Mouse (Mus musculus) gastrocnemius, adult 2 months (tissue): Measurements from ENCODE around the gene Serpinb6a. TPM values are rescaled to one million over a fixed set of nuclear protein-coding genes. Genes with fewer than 3 reads are reported as not detected.

Experiments
- DNase-seq: peaks from one replicate; pipeline ENCODE4 v3.0.0; 2022
- H3K27ac ChIP-seq: fragments of 200-600 bp; 2 replicates; pipeline ENCODE4 v1.8.1; 2022; ENCODE audit warnings: mild to moderate bottlenecking
- H3K4me3 ChIP-seq: fragments of 200-600 bp; 2 replicates; pipeline ENCODE4 v1.8.1; 2022; ENCODE audit warnings: mild to moderate bottlenecking, moderate library complexity
- CTCF ChIP-seq: fragments of 200-600 bp; IDR thresholded peaks from 2 replicates; pipeline ENCODE4 v1.8.1; 2022; ENCODE audit warnings: antibody characterized with exemption, mild to moderate bottlenecking, moderate library complexity
- intact Hi-C: fragments of 180-260 bp; cut with DNase I; formaldehyde crosslinking; loops from one replicate; pipeline ENCODE4 v1.15.1; 2025
- total RNA-seq, 2 experiments: library from RNA; stranded (reverse); gene quantifications; 2 replicates each; pipeline ENCODE4 v1.2.3; 2021

Serpinb6a gene
- total RNA-seq, 2 experiments from 2014 or later: 93.9 to 299 TPM

DNA sequence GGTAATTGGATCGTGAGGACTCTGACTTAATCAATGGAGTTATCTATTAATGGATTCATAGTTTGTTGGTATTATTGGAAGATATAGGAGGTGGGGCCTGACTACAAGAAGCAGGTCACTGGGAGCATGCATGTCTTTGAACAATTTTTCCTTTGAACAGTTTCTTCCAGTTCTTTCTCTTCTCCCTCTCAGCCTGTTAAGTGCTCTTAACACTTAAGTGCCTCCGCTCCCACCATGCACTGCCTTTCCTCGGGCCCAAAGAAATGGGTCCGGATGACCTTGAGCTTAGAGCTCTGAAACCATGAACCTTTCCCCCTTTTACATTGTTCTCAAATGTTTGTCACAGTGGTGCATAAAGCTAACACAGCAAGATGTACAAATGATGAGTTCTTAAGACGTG lies 34.1 kb upstream of the Serpinb6a start:
- TF ChIP-seq CTCF: no peak
- no peak for DNase-seq
- no peak overlapping the region for H3K4me3 ChIP-seq
- intact Hi-C loops: no loop called here
- H3K27ac ChIP-seq: no peak overlapping the region

DNA sequence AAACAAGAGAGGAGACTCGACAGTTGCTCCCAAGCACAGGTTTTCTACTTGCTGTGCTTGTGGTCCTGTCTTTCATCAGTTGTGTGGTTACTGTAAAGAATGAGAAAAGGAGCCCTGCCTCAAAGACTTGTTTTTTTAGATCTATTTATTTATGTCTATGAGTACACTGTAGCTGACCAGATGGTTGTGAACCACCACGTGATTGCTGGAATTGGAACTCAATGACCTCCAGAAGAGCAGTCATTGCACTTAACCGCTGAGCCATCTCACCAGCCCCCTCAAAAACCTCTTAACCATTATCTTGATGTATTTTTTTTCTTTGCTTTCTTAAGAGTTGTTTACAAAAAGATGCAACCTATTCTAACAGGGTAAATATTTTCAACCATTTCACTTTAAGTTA lies 32.8 kb upstream of the Serpinb6a start:
- DNase-seq: no peak
- Histone ChIP-seq H3K4me3 (no peak overlapping the region), H3K27ac (no peak overlapping the region)
- intact Hi-C loops: no loop called here
- no peak for TF ChIP-seq CTCF

DNA sequence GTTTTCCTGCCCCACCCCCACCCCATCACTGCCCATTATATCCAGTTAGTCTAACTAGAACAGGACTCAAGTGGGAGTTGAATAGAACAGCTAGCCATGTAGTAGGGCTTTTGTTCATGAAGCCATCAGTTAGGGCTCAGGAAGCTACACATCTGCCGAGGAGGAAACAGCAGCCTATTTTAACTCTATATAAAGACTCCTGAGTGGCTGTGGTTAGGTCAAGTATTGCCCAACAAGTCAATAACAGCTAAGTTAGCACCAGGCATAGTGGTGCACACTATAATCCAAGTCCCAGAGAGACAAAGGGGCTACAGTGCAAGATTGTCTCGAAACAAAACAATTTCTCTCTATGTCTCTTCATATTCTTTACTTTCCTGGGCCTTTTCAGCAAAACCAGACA lies 29.4 kb upstream of the Serpinb6a start:
- intact Hi-C loops: no loop called here
- TF ChIP-seq CTCF: no peak
- no peak for DNase-seq
- Histone ChIP-seq H3K4me3 (no peak overlapping the region), H3K27ac (no peak overlapping the region)

DNA sequence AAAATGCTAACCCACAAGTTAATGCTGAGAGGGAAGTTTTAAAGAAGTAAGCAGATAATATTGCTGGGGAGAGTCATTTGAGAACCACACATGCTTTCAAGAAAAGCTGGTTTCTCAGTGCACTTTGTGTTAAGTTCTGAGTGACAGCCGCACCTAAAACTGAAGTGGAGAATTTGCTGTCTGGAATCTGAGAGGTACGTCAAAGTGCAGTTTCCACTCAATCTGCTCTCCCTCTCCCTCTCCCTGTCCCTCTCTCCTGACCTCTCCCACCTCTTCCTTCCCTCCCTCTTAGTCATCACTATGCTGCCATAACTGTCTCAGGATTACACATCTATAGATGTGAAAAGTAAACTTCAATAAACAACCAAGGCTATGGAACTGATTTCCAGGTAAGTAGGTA lies 19.4 kb upstream of the Serpinb6a start:
- Histone ChIP-seq H3K27ac (no peak overlapping the region), H3K4me3 (no peak overlapping the region)
- intact Hi-C loops: no loop called here
- TF ChIP-seq CTCF: no peak
- DNase-seq: no peak

DNA sequence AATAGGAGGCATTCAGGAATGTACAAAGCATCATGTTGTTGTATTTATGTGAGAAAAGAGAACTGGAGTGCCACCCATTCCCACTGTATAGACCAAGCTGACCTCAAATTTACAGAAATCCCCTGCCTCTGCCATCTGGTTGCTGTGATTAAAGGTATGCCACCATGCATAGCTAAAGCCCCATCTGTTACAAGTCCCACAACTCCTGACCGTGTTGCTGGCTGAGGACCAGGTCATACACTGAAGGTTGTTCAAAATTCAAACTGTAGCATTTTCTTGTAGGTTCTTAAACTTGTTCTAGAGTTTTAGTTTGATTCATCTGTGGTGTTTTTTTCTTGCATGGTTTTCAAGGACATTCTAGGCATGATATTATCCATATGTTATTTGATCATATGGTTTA lies 15.9 kb upstream of the Serpinb6a start:
- intact Hi-C loops: no loop called here
- no peak overlapping the region for H3K4me3 ChIP-seq
- no peak overlapping the region for H3K27ac ChIP-seq
- DNase-seq: no peak
- TF ChIP-seq CTCF: no peak

DNA sequence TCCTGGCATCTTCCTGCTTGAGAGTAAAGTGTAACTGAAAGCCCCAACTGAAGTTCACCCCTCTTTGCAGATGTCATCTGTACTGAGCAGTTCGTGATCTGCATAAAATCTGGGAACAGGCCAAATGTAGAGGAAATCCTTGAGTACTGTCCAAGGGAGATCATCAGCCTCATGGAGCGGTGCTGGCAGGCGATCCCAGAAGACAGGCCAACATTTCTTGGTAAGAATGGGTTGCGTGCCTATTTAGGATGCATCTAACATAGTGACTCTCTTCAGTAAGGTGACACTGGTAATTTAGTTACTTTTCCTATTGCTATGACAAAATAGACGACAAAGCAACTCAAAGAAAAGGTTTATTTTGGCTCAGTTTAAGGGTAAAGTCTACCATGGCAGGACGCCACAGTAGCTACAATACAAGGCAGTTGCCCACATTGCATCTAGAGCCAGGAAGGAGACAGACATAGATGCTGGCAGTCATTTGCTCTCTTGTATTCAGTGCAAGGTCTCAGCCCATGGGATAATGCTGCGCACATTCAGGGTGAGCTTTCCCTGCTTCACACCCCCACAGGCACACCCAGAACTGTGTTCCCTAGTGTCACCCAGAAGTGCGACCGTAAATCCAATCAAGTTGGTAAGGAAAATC lies 14.5 kb upstream of the Serpinb6a start:
- no peak for DNase-seq
- intact Hi-C loops: no loop called here
- Histone ChIP-seq H3K27ac (no peak overlapping the region), H3K4me3 (no peak overlapping the region)
- TF ChIP-seq CTCF: no peak

DNA sequence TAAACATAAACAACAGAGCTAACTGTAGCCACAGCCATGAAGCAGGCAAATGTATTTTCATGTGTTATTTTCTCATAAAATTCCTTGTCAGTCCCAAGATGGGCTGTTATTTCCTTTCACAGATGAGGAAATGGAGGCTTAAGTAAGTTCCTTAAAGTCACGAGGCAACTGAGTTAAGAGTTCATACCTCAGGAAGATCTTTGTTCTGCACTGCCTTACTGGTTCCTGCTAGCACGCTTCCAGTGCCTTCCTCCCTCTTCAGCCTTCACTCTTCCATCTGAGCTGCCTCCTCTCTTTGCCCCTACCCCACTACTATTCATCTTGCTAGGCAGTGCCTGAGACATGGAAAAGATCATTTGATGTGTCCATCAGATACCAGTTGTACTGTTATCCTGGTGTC lies 4.6 kb upstream of the Serpinb6a start:
- no peak for TF ChIP-seq CTCF
- intact Hi-C loops: no loop called here
- no peak for DNase-seq
- no peak overlapping the region for H3K4me3 ChIP-seq
- H3K27ac ChIP-seq: peak overlapping the region; percentile 48

DNA sequence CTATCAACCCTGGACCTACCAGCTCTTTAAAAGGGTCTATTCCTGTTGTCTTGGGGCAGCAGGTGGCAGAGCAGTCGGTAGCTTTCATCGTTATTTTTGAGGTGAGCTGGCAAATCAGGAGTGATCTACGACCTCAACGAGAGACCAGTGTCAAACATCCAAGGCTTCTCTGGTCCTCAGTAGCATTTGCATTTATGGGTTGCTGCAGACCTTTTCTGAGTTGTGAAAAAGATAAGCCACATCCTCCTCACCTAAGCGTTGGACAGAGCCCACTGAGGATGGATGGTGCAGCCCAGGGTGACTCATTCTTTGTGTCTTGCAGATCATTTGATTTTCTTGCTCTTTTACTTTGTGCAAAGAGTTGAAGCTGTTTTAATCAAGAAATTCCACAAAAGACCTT lies 464 bp upstream of the Serpinb6a start:
- peak overlapping the region; percentile 97 for H3K27ac ChIP-seq
- no peak for DNase-seq
- intact Hi-C loops: no loop called here
- peak overlapping the region; percentile 85 for H3K4me3 ChIP-seq
- TF ChIP-seq CTCF: no peak

DNA sequence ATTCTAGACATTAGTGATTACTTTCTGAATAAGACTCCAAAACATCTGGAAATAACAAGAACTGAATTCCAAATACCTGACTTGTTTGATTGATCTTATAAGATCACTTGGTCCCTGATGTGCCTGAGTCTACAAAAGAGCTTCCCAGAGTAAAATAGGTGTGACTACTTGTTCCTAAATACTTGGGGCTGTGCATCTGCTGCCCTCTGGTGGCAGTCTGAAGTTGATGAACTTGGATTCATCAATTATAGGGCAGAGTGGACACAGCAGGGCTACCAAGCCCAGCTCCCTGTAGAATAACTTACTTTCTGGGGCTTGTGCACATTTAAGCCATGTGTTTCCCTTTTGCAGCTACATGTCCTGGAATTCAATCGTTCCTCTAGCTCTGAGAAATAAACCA lies 7.4 kb downstream of the Serpinb6a start:
- intact Hi-C loops: loop anchor here (1.0 kb wide), 1 partner anchor 38 kb away; no protein-coding TSS in a partner anchor
- TF ChIP-seq CTCF: peak; percentile 98
- DNase-seq: peak; percentile 80
- Histone ChIP-seq H3K27ac (no peak overlapping the region), H3K4me3 (no peak overlapping the region)

DNA sequence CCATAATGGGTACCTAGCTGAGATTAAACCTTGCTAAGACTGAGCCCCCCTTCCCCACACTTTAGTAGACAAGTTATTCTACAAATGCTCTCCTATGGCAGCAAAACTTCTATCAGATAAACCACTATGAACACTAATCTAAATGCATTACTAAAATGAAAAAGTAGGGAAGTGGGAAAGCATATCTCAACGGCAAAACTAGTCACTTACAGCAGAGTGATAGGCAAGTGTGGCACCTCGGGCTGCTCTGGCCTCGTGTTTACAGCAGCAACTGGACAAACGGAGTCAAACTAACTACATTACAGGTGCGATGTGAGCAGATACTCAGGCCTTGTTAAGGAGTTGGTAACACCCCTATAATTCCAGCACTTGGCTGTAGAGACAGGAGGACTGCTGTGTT lies 13.0 kb downstream of the Serpinb6a start:
- DNase-seq: no peak
- Histone ChIP-seq H3K4me3 (no peak overlapping the region), H3K27ac (no peak overlapping the region)
- no peak for TF ChIP-seq CTCF
- intact Hi-C loops: no loop called here

DNA sequence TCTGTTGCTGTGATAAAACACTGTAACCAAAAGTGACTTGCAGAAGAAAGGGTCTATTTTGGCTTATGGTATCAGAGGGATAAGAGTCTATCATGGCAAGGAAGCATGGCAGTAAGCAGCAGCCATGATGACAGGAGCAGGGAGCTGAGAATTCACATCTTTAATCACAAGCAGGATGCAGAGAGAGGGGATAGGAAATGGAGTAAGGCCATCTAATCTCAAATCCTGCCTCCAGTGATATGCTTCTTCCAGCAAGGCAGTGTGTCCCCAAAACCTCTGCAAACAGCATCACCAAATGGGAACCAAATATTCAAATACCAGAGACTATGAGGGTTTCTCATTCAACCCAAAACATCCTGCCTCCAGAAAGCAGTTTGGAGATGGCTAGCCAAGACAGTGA lies 36.0 kb downstream of the Serpinb6a start:
- Histone ChIP-seq H3K27ac (no peak overlapping the region), H3K4me3 (no peak overlapping the region)
- intact Hi-C loops: no loop called here
- DNase-seq: no peak
- no peak for TF ChIP-seq CTCF

DNA sequence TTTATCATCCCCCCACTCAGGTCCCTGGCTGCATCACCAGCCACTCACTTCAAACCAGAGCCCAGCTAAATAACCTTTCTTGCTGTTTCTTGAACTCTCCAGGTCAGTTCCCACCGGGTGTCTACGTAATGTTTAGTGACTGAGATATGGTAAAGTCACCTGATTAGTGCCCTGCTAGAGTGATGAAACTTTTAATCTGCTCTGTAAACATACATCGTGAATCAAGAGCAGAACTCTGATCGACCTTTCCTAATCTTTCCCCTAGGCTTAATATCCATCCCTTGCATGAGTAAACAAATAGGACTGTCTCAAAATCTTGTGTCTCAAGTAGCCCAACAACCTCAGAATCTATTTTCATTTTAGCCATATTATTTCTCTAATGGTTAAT lies 36.6 kb downstream of the Serpinb6a start:
- TF ChIP-seq CTCF: no peak
- H3K27ac ChIP-seq: peak overlapping the region; percentile 96
- H3K4me3 ChIP-seq: peak overlapping the region; percentile 76

DNA sequence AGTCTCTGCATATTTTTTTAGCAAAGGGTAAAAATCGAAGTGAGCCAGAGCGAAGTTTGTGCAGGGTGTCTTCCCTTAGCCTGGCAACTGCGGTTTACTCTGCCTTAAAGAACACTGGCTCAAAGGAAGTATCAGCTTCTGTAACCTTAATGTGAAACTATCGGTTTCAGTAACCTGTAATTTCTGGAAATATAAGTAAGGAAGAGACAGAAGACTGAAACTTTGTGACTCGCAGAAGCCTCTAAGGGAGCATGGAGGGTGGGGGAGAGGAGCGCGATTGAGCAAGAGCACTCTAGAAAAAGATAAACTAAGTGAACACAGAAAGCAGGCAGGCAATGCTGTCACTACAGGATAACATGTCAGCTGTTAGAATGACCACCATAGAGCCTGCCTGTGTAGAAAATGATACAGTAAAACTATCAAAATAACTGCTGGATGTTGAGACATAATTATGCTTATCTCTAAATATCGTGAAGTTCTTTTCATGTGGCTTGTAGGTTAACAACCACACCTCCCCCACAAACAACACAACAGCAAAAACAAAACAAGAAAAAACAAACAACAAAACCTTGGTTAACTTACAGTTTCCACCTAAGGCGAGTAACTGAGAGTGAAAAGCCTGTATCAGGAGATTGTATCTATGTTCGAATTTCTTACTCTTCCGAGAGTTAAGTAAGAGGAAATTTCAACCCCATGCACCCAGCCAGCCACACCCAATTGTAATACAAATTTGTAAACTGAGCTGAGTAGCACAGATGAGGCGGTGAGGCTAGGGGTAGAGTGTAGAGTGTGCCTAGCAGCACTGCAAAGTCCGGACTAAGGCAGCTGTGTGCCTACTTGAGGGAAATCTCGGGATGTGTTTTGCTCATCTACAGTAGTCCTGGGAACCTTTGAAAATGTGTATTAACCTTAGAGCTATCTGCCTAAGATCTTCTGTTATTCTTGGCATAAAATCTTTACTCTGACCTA lies 37.3 kb downstream of the Serpinb6a start:
- TF ChIP-seq CTCF: no peak
- peak; percentile 25 for DNase-seq
- H3K4me3 ChIP-seq: peak overlapping the region; percentile 76
- intact Hi-C loops: no loop called here
- peak overlapping the region; percentile 96 for H3K27ac ChIP-seq

More for the DNA sequence above, 36.6 kb downstream of the Serpinb6a start:
- no peak for DNase-seq
- intact Hi-C loops: no loop called here
